Mouse (Mus musculus) neural tube, embryonic 12.5 days (tissue): ENCODE results near the gene Cpne5. TPM values are rescaled to one million over a fixed set of nuclear protein-coding genes. Genes with fewer than 3 reads are reported as not detected.
A peak's percentile ranks its signal among the peaks of the same experiment; 100 is the strongest.
"Not testable (repeated sequence)": the region's sequence is repeated elsewhere in the genome, so short reads cannot be mapped to it uniquely, and the experiment has no call there.

Experiments
- ATAC-seq: fragments of 200-750 bp; cut with Nextera tagmentation; 2 replicates; pipeline ENCODE4 v1.8.0; 2017; ENCODE audit warnings: low read depth, mild to moderate bottlenecking, moderate TSS enrichment, moderate library complexity; ENCODE audit not compliant: low FRiP score
- H3K27ac ChIP-seq: fragments of 300-500 bp; sonication (generic); 2 replicates; pipeline ENCODE4 v1.5.1; 2016
- H3K27me3 ChIP-seq: fragments of 300-500 bp; sonication (generic); replicated peaks from 2 replicates; pipeline ENCODE4 v1.6.1; 2016; ENCODE audit warnings: mild to moderate bottlenecking
- H3K36me3 ChIP-seq: fragments of 300-500 bp; sonication (generic); 2 replicates; pipeline ENCODE4 v1.6.1; 2016; ENCODE audit warnings: mild to moderate bottlenecking
- H3K4me1 ChIP-seq: fragments of 300-500 bp; sonication (generic); 2 replicates; pipeline ENCODE4 v1.6.1; 2016
- H3K4me2 ChIP-seq: fragments of 300-500 bp; sonication (generic); replicated peaks from 2 replicates; pipeline ENCODE4 v1.6.1; 2016; ENCODE audit warnings: mild to moderate bottlenecking
- H3K4me3 ChIP-seq: fragments of 300-500 bp; sonication (generic); 2 replicates; pipeline ENCODE4 v1.5.1; 2016
- H3K9ac ChIP-seq: fragments of 300-500 bp; sonication (generic); 2 replicates; pipeline ENCODE4 v1.6.1; 2016; ENCODE audit warnings: mild to moderate bottlenecking
- H3K9me3 ChIP-seq: fragments of 300-500 bp; sonication (generic); 2 replicates; pipeline ENCODE4 v1.6.1; 2016; ENCODE audit warnings: mild to moderate bottlenecking
- WGBS: fragments of 180-500 bp; shearing (Covaris S2); methylation state at CpG from one replicate; pipeline ENCODE4 v1.1.7; 2016; 5-methylcytosine and 5-hydroxymethylcytosine counted together
- polyA plus RNA-seq: library from polyadenylated mRNA; unstranded; fragments of >200 nt; fragmentation: Nextera tagmentation; extraction: Ambion mirVana; gene quantifications from 2 replicates; pipeline ENCODE4 v1.2.1, GENCODE M21; 2016

Cpne5 gene
- polyA plus RNA-seq, 1 experiment from 2014 or later: 7.0 TPM

DNA sequence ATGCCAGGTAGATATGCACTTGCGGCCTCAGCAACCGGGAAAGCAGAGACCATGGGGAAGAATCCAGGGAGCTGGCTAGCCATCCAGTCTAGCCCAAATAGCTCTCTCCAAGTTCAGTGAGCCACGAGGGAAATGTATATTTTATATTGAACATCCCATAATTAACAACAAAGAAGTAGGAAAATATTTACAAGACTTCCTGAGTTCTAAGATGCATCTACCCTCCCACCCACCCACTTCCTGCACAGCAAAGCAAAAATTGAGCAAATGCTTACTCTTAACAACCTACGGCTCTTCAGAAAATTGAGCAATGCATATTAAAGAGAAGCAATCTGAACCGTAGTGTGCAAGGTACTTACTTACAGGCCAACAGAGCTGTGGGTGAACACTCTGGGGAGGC is 26.8 kb upstream of the Cpne5 start:
- Histone ChIP-seq H3K36me3 (peaks cover 19% of the 10 kb centered on the region), H3K4me3 (peak overlapping the region; percentile 86; the same call in 1 of the 2 replicates), H3K9ac (peak overlapping the region; percentile 60; the same call in 1 of the 2 replicates), H3K4me2 (peak overlapping the region; percentile 64), H3K27me3 (no peaks in the 10 kb centered on the region), H3K4me1 (peaks cover 32% of the 10 kb centered on the region), H3K9me3 (no peaks in the 10 kb centered on the region), H3K27ac (peak overlapping the region; percentile 82; the same call in 1 of the 2 replicates)
- 86% methylated on average over 5 of the region's 5 CpGs for WGBS
- ATAC-seq: no peak

DNA sequence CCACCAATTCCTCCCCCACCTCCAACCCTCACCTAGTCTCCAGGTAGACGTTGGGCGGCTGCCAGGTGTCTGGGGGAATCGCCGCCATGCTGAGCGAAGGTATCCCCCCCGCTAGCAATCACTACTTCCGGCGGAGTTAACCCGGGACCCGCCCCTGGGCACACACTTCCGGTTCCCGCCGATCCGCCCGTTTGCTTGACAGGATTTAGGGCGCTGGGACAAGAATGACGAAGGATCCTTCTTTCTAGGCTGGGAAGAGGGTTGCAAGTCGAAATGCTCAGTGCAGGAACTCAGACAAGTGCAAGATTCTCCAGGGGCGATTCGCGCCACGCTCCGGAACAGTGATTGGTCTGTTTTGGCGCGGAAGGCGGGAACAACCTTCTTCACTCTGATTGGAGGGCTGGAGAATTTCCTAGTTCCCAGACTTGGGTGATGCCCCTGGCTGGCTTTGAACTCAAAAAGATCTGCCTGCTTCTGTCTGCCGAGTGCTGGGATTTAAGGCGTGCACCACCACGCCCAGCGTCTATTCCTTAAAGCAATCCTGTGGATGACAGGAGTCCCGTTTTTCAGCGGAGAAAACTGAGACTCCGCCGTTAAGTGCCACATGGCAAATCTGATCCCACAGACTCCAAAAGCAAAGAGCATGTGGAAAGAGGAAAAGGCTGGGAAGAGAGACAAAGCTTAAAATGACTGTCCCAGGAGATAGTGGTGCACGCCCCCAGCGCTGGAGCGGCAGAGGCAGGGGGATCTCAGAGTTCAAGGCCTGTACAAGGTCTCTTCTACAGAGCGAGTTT is 26.1 kb upstream of the Cpne5 start, which contains the start of gene Ppil1:
TSS of gene Ppil1 (minus strand) at position 347 of the 794 bp plus-strand sequence.
- Histone ChIP-seq H3K36me3 (peaks cover 19% of the 10 kb centered on the region), H3K9me3 (no peaks in the 10 kb centered on the region), H3K27ac (peak within 1 kb of the TSS; percentile 82), H3K4me3 (peak within 1 kb of the TSS; percentile 86), H3K9ac (peak within 1 kb of the TSS; percentile 60), H3K4me1 (peaks cover 26% of the 10 kb centered on the region), H3K27me3 (no peaks in the 10 kb centered on the region), H3K4me2 (peak within 1 kb of the TSS; percentile 64)
- WGBS: 8% methylated on average over 38 of the region's 38 CpGs
- peak; percentile 37; the same call in 1 of the 2 replicates for ATAC-seq

DNA sequence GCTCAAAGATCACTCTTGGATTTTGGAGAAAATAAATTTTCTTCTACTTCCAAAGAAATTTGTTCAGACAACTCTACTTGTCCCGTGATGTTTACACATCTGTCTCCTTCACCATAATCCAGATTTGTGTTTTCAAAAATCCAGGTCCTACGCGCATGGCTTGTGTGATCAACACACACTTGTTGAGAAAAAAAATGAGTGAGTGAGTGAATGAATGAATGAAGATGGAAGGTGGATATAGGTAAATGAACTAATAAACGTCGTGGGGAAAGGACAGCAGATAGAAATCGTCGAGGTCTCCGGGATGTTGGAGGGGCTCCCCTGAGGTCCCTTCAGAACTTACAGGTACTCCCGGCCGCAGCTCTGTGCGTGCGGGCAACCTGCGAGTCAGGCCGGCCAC is 25.4 kb upstream of the Cpne5 start:
- H3K9ac ChIP-seq: peak overlapping the region; percentile 60
- peak overlapping the region; percentile 86 for H3K4me3 ChIP-seq
- H3K9me3 ChIP-seq: no peaks in the 10 kb centered on the region
- H3K36me3 ChIP-seq: peaks cover 20% of the 10 kb centered on the region
- peak overlapping the region; percentile 82 for H3K27ac ChIP-seq
- H3K4me1 ChIP-seq: peaks cover 26% of the 10 kb centered on the region
- 1% methylated on average over 14 of the region's 14 CpGs for whole genome bisulfite sequencing
- no peak for ATAC-seq
- peak overlapping the region; percentile 64 for H3K4me2 ChIP-seq
- no peaks in the 10 kb centered on the region for H3K27me3 ChIP-seq

DNA sequence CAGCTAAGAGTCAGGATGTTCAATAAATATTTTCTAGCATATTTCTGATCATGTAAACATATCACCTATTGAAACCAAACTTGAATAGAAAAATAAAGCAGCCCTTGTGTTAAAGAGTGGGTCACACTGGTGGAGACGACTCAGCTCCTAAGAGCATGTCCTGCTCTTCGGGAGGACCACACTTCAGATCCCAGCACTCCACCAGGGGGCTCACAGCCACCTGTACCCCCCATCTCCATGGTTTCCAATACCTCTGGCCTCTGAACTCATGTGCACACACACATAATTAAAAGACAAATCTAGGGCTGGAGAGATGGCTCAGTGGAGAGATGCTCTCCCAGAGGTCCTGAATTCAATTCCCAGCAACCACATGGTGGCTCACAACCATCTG is 24.3 kb upstream of the Cpne5 start:
- H3K9ac ChIP-seq: no peak overlapping the region
- 58% methylated on average over 2 of the region's 2 CpGs for WGBS

DNA sequence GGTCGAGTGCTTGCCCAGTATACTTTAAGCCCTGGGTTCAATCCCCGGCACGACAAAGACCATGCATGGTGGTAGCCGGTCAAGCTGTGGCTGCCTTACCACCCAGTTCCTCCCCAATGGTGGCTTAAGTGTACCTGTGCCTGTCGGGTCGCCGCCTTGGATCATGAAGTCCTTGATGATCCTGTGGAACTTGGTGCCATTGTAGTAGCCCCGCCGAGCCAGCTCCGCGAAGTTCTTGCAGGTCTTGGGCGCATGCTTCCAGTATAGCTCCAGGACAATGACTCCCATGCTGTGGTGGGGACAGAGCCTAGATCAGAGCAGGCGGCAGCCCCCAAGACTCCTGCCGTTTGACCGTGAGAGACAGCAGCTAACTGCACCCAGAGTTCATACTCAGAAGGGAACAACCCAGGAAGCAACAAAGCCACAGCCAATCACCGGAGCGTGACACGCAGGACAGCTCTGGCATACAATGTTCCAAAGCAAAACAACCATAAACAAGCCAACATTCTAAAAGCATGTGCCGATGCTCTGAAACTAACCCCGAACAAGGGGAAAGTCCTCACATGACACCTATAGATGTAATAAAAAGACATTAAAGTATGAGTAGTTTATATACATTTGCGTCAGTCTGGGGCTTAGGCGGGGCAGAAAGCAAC is 23.8 kb upstream of the Cpne5 start:
- Histone ChIP-seq H3K9ac (no peak overlapping the region), H3K36me3 (peaks cover 37% of the 10 kb centered on the region), H3K4me1 (peaks cover 20% of the 10 kb centered on the region), H3K4me2 (peak overlapping the region; percentile 64; the same call in 1 of the 2 replicates), H3K4me3 (no peak overlapping the region), H3K27me3 (no peaks in the 10 kb centered on the region), H3K27ac (no peak overlapping the region), H3K9me3 (no peaks in the 10 kb centered on the region)
- 91% methylated on average over 22 of the region's 22 CpGs for whole genome bisulfite sequencing
- ATAC-seq: no peak

More for the DNA sequence above, 24.3 kb upstream of the Cpne5 start:
- no peak for ATAC-seq
- no peaks in the 10 kb centered on the region for H3K9me3 ChIP-seq
- H3K4me3 ChIP-seq: no peak overlapping the region
- H3K36me3 ChIP-seq: peaks cover 32% of the 10 kb centered on the region
- H3K27ac ChIP-seq: no peak overlapping the region
- no peaks in the 10 kb centered on the region for H3K27me3 ChIP-seq
- H3K4me2 ChIP-seq: peak overlapping the region; percentile 64
- H3K4me1 ChIP-seq: peaks cover 20% of the 10 kb centered on the region

DNA sequence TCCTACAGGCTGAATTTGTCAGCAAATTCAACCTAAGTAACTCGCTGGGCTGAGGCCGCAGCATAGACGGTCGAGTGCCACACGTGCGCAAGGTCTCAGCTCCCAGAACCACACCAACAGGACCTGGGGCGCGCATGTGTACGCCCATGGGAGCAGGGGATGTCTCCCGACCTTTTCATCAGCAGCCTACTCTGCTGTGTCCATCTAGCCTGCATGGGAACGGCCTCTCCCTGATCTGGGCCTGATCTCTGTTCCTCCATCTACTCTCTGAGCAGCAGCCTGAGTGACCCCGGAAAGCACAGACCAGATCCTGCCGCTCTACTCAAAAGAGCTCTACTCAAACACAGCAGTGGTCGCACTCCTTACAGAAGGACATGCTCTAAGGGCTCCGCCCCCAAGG is 22.5 kb upstream of the Cpne5 start:
- 0 out of 2 replicates have a peak overlapping the region, but pooled peaks have one; percentile 5 for H3K9ac ChIP-seq
- H3K27ac ChIP-seq: no peak overlapping the region
- H3K4me3 ChIP-seq: no peak overlapping the region
- peaks cover 23% of the 10 kb centered on the region for H3K4me1 ChIP-seq
- H3K9me3 ChIP-seq: no peaks in the 10 kb centered on the region
- WGBS: 88% methylated on average over 15 of the region's 15 CpGs
- H3K36me3 ChIP-seq: peaks cover 44% of the 10 kb centered on the region
- H3K27me3 ChIP-seq: no peaks in the 10 kb centered on the region
- H3K4me2 ChIP-seq: no peak overlapping the region
- no peak for ATAC-seq

DNA sequence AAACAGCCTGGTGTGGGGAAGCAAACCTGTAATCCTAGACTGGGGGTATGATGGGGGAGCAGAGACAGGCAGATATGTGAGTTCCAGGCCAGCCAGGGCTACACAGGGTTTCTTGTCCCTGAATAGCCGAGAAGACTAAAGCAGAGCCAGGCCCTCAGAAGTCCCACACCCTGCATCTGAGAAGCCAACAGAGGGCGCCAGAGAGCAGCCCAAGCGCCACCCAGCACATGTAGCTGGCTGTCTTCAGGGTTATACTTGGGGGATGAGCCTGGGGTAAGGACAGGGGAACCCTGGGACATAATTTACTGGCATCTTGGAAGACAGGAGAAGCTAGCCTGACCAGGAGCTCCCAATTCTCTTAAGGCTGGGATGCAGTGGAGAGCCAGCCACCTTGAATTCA is 21.5 kb upstream of the Cpne5 start:
- peaks cover 48% of the 10 kb centered on the region for H3K36me3 ChIP-seq

DNA sequence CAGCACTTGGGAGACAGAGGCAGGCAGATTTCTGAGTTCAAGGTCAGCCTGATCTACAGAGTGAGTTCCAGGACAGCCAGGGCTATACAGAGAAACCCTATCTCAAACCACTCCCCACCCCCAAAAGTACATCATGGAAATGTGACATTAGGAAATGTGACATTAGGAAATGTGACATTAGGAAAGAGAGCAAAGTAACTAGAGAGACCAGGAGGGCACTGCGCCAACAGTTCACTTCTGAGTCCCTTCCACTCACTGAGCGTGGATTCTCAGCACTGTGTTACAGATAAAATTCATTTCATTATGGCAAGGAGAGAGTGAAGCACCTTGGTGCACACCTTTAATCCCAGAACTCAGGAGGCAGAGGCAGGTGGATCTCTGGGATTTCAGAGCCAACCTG is 21.0 kb upstream of the Cpne5 start:
- Histone ChIP-seq H3K9ac (no peak overlapping the region; the same call in 1 of the 2 replicates), H3K9me3 (no peaks in the 10 kb centered on the region), H3K27me3 (no peaks in the 10 kb centered on the region), H3K27ac (no peak overlapping the region), H3K4me1 (peaks cover 17% of the 10 kb centered on the region), H3K36me3 (peaks cover 53% of the 10 kb centered on the region), H3K4me3 (no peak overlapping the region), H3K4me2 (no peak overlapping the region)
- WGBS: 97% methylated on average over 2 of the region's 2 CpGs
- ATAC-seq: no peak

More for the DNA sequence above, 21.5 kb upstream of the Cpne5 start:
- Histone ChIP-seq H3K27me3 (no peaks in the 10 kb centered on the region), H3K9me3 (no peaks in the 10 kb centered on the region), H3K4me3 (no peak overlapping the region), H3K9ac (peak overlapping the region; percentile 33; the same call in 1 of the 2 replicates), H3K4me1 (peaks cover 21% of the 10 kb centered on the region), H3K27ac (no peak overlapping the region), H3K4me2 (no peak overlapping the region)
- WGBS: 6% methylated on average over 3 of the region's 3 CpGs
- peak; percentile 38; the same call in 1 of the 2 replicates for ATAC-seq

DNA sequence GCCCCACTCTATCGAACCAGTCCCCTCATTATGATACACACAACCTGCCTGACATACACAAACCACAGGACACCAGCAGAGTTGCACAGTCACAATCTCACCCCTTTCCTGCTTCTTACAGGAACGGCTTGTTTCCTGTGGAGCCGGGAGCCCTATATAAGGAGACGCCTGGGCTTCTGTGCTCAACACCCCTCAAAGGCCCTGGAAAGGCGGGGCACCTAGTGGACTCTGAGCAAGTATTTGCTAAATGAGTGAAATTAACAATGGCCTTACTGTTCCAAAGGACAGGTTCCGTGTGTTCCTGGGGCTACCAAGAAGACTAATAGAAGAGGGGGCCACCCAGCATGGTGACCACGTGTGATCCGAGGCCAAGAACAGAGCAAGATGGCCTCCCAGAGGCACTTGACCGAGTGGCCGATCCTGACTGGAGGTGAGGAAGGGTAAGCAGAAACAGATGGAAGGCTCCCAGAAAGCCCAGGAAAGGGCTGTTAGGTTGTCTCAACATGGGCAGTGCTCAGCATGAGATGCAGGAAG is 20.1 kb upstream of the Cpne5 start:
- 87% methylated on average over 10 of the region's 10 CpGs for WGBS
- no peak overlapping the region for H3K27ac ChIP-seq
- peaks cover 15% of the 10 kb centered on the region for H3K4me1 ChIP-seq
- H3K9ac ChIP-seq: no peak overlapping the region
- no peaks in the 10 kb centered on the region for H3K9me3 ChIP-seq
- no peaks in the 10 kb centered on the region for H3K27me3 ChIP-seq
- peaks cover 56% of the 10 kb centered on the region for H3K36me3 ChIP-seq
- ATAC-seq: no peak
- H3K4me3 ChIP-seq: no peak overlapping the region
- H3K4me2 ChIP-seq: no peak overlapping the region

DNA sequence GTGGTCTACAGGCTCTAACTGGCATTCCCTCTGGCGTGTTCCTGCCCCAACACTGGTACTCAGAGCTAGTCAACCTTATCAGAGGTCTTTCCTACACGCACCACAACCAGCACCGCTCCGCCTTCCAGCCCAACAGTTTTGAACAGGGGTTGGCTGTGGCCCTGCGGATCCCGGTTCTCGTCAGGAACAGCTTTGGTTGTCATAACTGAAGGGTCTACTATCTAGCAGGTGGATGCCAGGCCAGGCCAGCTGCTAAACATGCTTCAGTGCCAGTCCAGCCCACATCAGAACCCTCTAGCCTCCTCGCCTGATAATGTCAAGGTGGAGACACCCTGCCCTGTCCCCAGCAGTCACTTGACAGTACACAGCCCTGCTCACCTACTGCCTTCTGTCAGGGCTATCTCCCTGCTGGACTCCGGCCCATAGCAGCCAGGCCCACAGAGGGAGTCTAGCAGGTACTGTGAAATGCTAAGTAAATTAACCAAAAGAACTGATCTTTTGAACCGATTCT is 19.1 kb upstream of the Cpne5 start:
- Histone ChIP-seq H3K9me3 (no peaks in the 10 kb centered on the region), H3K4me1 (0 out of 2 replicates have a peak, but pooled peaks cover 5% of the 10 kb centered on the region), H3K4me2 (no peak overlapping the region), H3K9ac (no peak overlapping the region), H3K27ac (no peak overlapping the region), H3K27me3 (no peaks in the 10 kb centered on the region), H3K36me3 (peaks cover 64% of the 10 kb centered on the region), H3K4me3 (no peak overlapping the region)
- no peak for ATAC-seq
- 94% methylated on average over 10 of the region's 10 CpGs for WGBS

DNA sequence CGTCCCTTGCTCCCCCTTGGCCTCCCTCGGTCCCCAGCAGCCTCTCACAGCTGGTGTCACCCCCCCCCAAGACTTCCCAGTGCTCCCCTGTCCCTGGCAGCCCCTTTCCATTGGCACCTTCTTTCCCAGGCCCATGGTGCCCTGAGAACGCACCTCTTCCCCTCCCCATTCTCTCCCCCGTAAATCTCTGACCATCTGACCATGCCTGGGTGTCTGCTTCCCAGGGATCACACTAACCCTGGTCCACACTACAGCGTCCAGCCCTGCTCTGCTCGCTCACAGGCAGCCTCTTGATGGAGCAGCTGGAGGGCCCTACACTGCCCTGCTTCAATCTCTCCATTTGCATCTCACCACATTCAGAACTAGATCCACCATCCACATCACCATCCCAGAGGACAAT is 18.5 kb upstream of the Cpne5 start:
- ATAC-seq: no peak
- H3K27ac ChIP-seq: no peak overlapping the region
- H3K9ac ChIP-seq: no peak overlapping the region
- WGBS: 82% methylated on average over 6 of the region's 6 CpGs
- H3K9me3 ChIP-seq: no peaks in the 10 kb centered on the region
- no peaks in the 10 kb centered on the region for H3K27me3 ChIP-seq
- peaks cover 66% of the 10 kb centered on the region for H3K36me3 ChIP-seq
- H3K4me1 ChIP-seq: 0 out of 2 replicates have a peak, but pooled peaks cover 6% of the 10 kb centered on the region
- H3K4me3 ChIP-seq: no peak overlapping the region
- no peak overlapping the region for H3K4me2 ChIP-seq

DNA sequence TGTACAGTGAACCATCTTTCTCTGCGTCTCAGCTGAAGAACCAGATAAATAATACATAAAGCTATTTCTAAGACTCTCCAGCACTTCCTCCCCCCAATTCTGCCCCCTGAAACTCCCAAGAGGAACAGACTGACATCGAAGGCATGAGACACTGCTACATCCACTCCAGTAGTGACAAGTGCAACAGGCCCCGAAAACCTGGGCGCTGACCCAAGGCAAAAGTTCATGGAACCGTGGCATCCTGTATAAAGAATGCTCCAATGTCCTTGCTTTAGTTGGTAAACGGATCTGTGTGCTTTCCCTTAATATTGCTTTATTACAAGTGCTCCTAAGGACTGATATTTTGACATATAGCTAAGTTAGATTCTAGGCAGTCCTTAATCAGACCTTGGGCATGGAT is 16.8 kb upstream of the Cpne5 start:
- H3K9ac ChIP-seq, H3K4me1 ChIP-seq, H3K27me3 ChIP-seq, H3K4me2 ChIP-seq, H3K4me3 ChIP-seq, H3K27ac ChIP-seq, H3K9me3 ChIP-seq, ATAC-seq: not testable (repeated sequence)
- WGBS: 90% methylated on average over 6 of the region's 6 CpGs
- peaks cover 65% of the 10 kb centered on the region for H3K36me3 ChIP-seq
